Mouse (Mus musculus): ENCODE results near the gene Olfr610. TPM values are rescaled to one million over a fixed set of nuclear protein-coding genes. Genes with fewer than 3 reads are reported as not detected.
"Not testable (repeated sequence)": the region's sequence is repeated elsewhere in the genome, so short reads cannot be mapped to it uniquely, and the experiment has no call there.

Olfr610 gene
- total RNA-seq (2021) = not detected in 2 replicates
- long read RNA-seq, experiment 1 = 0 reads
- long read RNA-seq, experiment 2 = 0 reads

DNA sequence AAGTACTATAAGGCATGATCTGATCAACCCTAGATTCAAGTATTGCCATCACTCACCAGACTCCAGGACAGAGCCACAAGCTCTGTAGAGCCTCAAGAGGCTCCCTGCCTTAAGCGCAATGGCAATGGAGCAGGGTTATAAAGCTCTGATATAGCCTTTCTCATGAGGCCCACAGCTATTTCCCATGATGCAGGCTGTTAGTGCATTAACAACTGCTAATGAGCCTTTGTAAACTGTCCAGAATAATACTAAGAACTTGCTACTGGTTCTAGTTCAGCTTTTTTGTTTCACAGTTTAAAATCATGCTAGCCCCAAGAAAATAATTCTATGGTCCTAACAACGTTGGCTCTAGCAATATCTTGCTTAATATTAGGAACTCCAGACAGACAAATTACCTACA is at the start of gene Olfr610:
TSS of gene Olfr610 (minus strand) at position 101 of the 400 bp plus-strand sequence.
- no peak for DNase-seq

DNA sequence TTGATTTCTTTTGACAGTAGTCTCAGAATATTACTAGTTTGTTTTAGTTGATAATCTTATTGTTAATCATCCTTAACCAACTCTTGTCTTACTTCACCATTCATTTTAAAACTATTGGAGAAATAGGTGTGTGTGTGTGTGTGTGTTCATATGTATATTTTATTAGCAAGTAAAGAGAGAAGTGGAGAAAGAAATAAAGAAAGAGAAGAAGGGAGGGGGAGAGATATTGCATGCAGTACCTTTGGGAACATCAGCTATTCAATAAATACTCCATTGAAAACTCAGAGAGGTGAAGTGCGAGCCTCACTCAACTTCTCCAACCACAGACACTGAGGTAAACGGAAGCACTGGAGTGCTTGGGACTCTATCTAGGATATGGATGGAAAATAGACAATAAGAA is 43.9 kb upstream of the Olfr610 start, which contains the start of gene Olfr615:
TSS of gene Olfr615 (plus strand) at position 301 of the 400 bp plus-strand sequence.
- no peak for DNase-seq

DNA sequence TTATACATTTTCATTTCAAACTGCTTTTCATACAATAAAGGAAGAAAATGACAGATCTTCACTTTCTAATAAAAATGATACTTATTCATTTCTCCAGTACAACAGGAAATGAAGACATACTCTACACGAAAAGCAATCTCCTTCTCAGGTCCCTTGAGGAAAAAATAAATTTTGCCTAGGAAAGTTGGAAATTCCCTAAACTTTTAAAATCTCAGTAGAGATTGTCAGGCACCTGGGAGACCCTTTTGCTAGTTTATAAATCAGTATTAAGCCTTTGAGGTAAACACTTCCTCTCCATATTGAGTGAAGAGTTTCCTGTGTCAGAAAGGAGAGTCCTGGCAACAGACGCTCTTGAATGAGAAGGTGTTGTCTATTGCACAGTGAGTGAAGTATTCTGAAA is 35.9 kb upstream of the Olfr610 start, which contains the start of gene Olfr613:
TSS of gene Olfr613 (plus strand) at position 301 of the 400 bp plus-strand sequence.
- DNase-seq = no peak

DNA sequence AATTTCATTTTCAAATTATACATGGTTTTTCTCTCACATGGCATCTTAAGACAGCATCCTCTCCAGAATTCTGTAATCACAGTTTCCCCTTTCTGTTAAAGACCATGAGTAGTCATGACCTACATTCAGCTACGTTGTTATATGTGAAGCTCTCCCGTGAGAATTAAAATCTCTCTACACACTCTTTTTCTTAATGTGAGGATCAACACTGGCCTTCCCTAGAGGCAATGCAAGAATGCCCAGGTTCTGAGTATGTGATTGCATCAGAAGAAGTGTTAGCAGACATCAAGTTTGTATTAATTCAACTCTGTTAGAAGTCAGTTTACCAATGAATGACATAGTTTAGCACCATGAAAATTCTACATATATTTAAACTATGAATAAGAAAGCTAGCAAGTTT is 30.7 kb upstream of the Olfr610 start, which contains the start of gene Olfr612:
TSS of gene Olfr612 (minus strand) at position 101 of the 400 bp plus-strand sequence.
- DNase-seq = not testable (repeated sequence)

DNA sequence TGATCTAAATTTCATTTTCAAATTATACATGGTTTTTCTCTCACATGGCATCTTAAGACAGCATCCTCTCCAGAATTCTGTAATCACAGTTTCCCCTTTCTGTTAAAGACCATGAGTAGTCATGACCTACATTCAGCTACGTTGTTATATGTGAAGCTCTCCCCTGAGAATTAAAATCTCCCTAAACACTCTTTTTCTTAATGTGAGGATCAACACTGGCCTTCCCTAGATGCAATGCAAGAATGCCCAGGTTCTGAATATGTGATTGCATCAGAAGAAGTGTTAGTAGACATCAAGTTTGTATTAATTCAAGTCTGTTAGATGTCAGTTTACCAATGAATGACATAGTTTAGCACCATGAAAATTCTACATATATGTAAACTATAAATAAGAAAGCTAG is 8.8 kb upstream of the Olfr610 start, which contains the start of gene Olfr611:
TSS of gene Olfr611 (minus strand) at position 101 of the 400 bp plus-strand sequence.
- not testable (repeated sequence) for DNase-seq

DNA sequence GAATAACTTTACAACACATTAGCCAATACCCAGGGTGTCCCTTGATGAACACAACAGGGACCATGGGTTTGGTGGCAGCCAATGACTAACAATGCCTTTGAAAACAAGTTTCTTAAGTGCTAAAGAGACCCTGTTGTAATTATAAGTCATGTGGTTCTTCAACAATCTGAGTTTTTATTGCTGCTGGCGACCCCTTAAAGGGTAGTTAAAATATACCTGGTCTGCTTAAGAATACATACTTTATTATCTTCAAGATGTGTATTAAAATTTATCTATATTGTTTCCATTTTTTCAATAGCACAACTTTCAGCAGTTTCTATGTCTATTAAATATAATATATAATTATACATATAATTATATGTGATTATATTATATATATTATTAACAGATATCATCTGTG is 14.0 kb downstream of the Olfr610 start, which contains the start of gene Olfr609:
TSS of gene Olfr609 (minus strand) at position 101 of the 400 bp plus-strand sequence.
- no peak for DNase-seq

DNA sequence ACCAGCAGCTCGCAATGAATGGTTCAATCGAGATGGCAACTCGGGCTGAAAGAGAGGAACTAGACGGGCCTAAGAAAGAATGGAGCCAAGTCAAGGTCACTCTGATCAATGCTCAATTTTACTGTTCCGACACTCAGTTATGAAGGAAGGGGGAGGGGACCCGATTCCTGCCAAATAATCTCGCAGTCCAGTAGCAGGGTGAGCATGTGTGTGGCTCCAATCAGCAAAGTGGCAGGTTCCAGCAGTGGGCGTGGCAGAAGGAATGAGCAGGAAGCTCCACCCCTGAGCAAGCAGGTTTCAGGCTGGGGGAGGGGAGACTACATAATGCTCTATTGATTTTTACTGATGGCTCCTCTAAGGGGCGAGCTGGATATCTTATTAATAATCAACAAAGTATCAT is 34.8 kb downstream of the Olfr610 start:
- DNase-seq = not testable (repeated sequence)

DNA sequence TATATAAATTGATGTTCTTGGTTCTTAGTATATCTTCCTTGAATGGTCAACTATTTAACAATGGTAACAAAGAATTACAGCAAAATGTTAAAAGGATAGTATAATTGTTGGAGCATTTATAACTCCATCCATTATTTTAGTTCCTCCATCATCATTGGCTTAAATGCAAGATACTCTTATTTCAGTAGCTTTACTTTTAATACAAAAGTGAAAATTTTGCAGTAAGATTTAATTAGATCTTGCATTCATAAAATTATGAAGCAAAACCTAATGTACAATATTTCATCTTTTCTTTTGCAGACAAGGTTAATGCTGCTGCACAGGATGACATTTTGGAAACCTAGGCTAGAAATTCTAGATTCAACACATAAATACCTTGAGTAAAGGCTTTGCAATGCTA is 42.3 kb downstream of the Olfr610 start, which contains the start of gene Olfr608:
TSS of gene Olfr608 (plus strand) at position 301 of the 400 bp plus-strand sequence.
- DNase-seq = no peak

DNA sequence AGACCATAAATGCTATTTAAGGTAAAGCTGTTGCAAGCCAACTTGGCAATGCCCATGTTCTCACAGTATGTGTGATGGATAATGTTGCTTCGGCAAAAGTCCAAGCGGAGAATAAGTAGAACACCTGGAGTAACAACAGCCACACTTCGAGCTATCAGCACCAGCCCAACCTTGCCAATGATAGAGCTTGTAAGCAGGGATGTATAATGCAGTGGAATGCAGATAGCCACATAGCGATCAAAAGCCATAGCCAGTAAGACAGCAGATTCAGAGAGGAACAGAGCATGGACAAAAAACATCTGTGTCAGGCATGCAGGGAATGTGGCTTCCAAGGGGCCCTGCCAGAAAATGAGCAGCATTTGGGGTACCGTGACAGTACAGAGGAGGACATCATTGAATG is 51.3 kb downstream of the Olfr610 start:
- DNase-seq = no peak

Other genes with a start within 250 kb of the Olfr610 start
- gene Olfr596, start 206.5 kb downstream of the Olfr610 start, total RNA-seq (2021) = not detected in 2 replicates
- gene Olfr597, start 195.8 kb downstream of the Olfr610 start, total RNA-seq (2021) = not detected in 2 replicates
- not detected in 2 replicates for gene Olfr598, start 188.6 kb downstream of the Olfr610 start, total RNA-seq (2021)
- gene Olfr599, start 176.2 kb downstream of the Olfr610 start, total RNA-seq (2021) = not detected in 2 replicates
- gene Olfr600, start 162.5 kb downstream of the Olfr610 start, total RNA-seq (2021) = not detected in 2 replicates
- not detected in 2 replicates for gene Olfr601, start 149.5 kb downstream of the Olfr610 start, total RNA-seq (2021)
- gene Olfr603, start 125.9 kb downstream of the Olfr610 start, total RNA-seq (2021) = not detected in 2 replicates
- gene Usp17lc, start 97.0 kb downstream of the Olfr610 start, total RNA-seq (2021) = not detected in 2 replicates
- not detected in 2 replicates for gene Olfr605, start 66.7 kb downstream of the Olfr610 start, total RNA-seq (2021)
- not detected in 2 replicates for gene Olfr606, start 63.1 kb downstream of the Olfr610 start, total RNA-seq (2021)
- gene Olfr607, start 48.0 kb downstream of the Olfr610 start, total RNA-seq (2021) = not detected in 2 replicates
- not detected in 2 replicates for gene Olfr608, start 42.2 kb downstream of the Olfr610 start, total RNA-seq (2021)
- not detected in 2 replicates for gene Olfr609, start 14.1 kb downstream of the Olfr610 start, total RNA-seq (2021)
- not detected in 2 replicates for gene Olfr611, start 8.7 kb upstream of the Olfr610 start, total RNA-seq (2021)
- gene Olfr612, start 30.6 kb upstream of the Olfr610 start, total RNA-seq (2021) = not detected in 2 replicates
- gene Olfr613, start 36.0 kb upstream of the Olfr610 start, total RNA-seq (2021) = not detected in 2 replicates
- gene Olfr615, start 44.0 kb upstream of the Olfr610 start, total RNA-seq (2021) = not detected in 2 replicates
- gene Olfr616, start 57.0 kb upstream of the Olfr610 start, total RNA-seq (2021) = not detected in 2 replicates
- not detected in 2 replicates for gene Olfr617, start 60.9 kb upstream of the Olfr610 start, total RNA-seq (2021)
- not detected in 2 replicates for gene Olfr618, start 78.0 kb upstream of the Olfr610 start, total RNA-seq (2021)
- gene Olfr619, start 88.5 kb upstream of the Olfr610 start, total RNA-seq (2021) = not detected in 2 replicates
- gene Olfr620, start 100.4 kb upstream of the Olfr610 start, total RNA-seq (2021) = not detected in 2 replicates
- gene Olfr622, start 130.6 kb upstream of the Olfr610 start, total RNA-seq (2021) = not detected in 2 replicates
- not detected in 2 replicates for gene Olfr623, start 151.6 kb upstream of the Olfr610 start, total RNA-seq (2021)
- gene Olfr624, start 159.1 kb upstream of the Olfr610 start, total RNA-seq (2021) = 0.04 TPM in 1 of 2 replicates, not detected in the other
- not detected in 2 replicates for gene Olfr625-ps1, start 170.6 kb upstream of the Olfr610 start, total RNA-seq (2021)
- gene Olfr243, start 202.5 kb upstream of the Olfr610 start, total RNA-seq (2021) = not detected in 2 replicates
- gene Olfr628, start 218.3 kb upstream of the Olfr610 start, total RNA-seq (2021) = not detected in 2 replicates
- not detected in 2 replicates for gene Olfr629, start 232.8 kb upstream of the Olfr610 start, total RNA-seq (2021)
- not detected in 2 replicates for gene Olfr630, start 245.2 kb upstream of the Olfr610 start, total RNA-seq (2021)